19 mouse cellular contexts compared by ENCODE assay signal in the genomic region with DNA sequence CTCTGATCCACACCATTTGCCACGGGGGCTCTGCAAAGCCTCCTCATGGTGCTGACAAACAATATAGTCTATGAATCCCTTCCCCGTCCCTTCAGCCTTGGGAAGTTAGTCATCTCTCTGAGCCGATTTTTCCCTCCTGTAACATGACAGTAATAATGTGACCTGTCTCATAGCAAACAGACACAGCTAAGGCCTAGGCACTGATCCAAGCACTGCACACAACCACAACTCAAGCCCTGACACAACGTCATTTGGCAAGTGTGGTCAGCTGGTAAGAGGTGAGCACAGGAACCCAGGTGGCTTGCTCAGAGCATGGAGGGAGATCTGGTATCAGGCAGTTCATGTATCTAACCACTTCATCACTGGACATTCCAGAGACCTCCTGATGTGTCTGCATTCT. TPM values are rescaled to one million over a fixed set of nuclear protein-coding genes. Genes with fewer than 3 reads are reported as not detected.
"Had no signal": no experiment of that assay in that cellular context is flagged by ENCODE, and none has a peak within 500 bp of the region (broad histone marks: within the 10 kb centered on the region; RNA-seq: fewer than 3 reads in every experiment).

No protein-coding gene starts in this region.

- H3K27me3 ChIP-seq: midbrain, embryonic 12.5 days; neural tube, embryonic 12.5 days; stomach, embryonic 15.5 days had no signal

- H3K4me2 ChIP-seq: lung, embryonic 14.5 days; midbrain, embryonic 12.5 days; neural tube, embryonic 12.5 days; stomach, embryonic 15.5 days had no signal

- ATAC-seq: midbrain, embryonic 16.5 days had no signal

- H3K9ac ChIP-seq: lung, embryonic 14.5 days; midbrain, embryonic 12.5 days; neural tube, embryonic 12.5 days; stomach, embryonic 15.5 days had no signal

- H3K9me3 ChIP-seq: midbrain, embryonic 10.5 days; midbrain, embryonic 12.5 days; neural tube, embryonic 12.5 days; stomach, embryonic 15.5 days had no signal

- H3K4me1 ChIP-seq: midbrain, embryonic 10.5 days; neural tube, embryonic 12.5 days had no signal

- DNase-seq: lung, adult 18-20 months; lung, embryonic 14.5 days; lung, postnatal 10 days; lung, postnatal 4 days; midbrain, embryonic 14.5 days; right cerebral cortex, postnatal 14 days; thymus, adult 2 months; thymus, postnatal 25 days; thymus, postnatal 4 days had no signal

- H3K27ac ChIP-seq: midbrain, embryonic 10.5 days; midbrain, embryonic 12.5 days; neural tube, embryonic 12.5 days; stomach, embryonic 15.5 days; stomach, postnatal 0 days had no signal

- H3K4me3 ChIP-seq: midbrain, embryonic 10.5 days; midbrain, embryonic 12.5 days; neural tube, embryonic 12.5 days; stomach, embryonic 15.5 days had no signal

RNA-seq across cellular contexts. Expression of gene Tnnc2, which starts 16.1 kb away (rescaled TPM):
- total RNA-seq: megakaryocyte, adult 5-6 weeks; megakaryocyte-erythroid progenitor cell, adult 5-6 weeks; neutrophil, adult 5-6 weeks had no signal
- polyA plus RNA-seq: lung, embryonic 14.5 days; midbrain, embryonic 10.5 days; midbrain, embryonic 14.5 days; spleen, adult 2 months had no signal
